2 mouse cellular contexts compared by ENCODE assay signal in the genomic region with DNA sequence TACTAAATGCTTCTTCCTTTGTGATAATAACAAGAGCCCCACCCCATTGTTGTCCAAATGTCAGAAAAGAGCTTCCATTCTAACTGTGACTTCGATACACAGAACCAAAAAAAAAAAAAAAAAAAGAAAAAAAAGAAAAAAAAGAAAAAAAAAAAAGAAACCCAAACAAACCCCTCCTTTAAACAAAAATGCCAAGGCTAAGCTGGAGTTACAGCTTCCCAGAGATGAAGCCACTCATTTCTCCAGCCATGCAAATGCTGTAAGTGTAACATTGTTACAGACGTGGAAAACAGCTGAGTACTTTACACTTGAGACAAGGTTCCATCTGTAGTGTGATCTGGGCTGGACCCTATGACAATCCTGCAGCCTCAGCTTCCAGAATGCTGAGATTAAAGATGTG.
TF ChIP-seq lines count a peak whose summit lies in the region.

No protein-coding gene starts in this region.

TF ChIP-seq in C2C12, 6 proteins besides CTCF, POLR2A, EP300 and RAD21:
- no peak for TF ChIP-seq CEBPB (IDR thresholded peaks at IDR 0.05; ENCODE audit: low read depth)
- TF ChIP-seq MYOD1 (IDR thresholded peaks at IDR 0.05; ENCODE audit: control insufficient read depth, insufficient read length, low read depth) = no peak
- TF ChIP-seq USF1 (IDR thresholded peaks at IDR 0.05; ENCODE audit: low read depth) = no peak
- TF ChIP-seq MYOG (IDR thresholded peaks at IDR 0.05; ENCODE audit: control insufficient read depth, extremely low read depth, insufficient read length) = no peak
- TF ChIP-seq MAX (IDR thresholded peaks at IDR 0.05) = no peak
- no peak for TF ChIP-seq FOSL1 (IDR thresholded peaks at IDR 0.05; ENCODE audit: insufficient read depth, low read length, poor library complexity, severe bottlenecking)
TF ChIP-seq in C2C12: peak in this region for 0.

TF ChIP-seq in CH12.LX, 34 proteins besides CTCF, POLR2A, EP300 and RAD21:
- TF ChIP-seq MEF2A (IDR thresholded peaks at IDR 0.05; ENCODE audit: borderline replicate concordance, low read depth, low read length) = no peak
- no peak for TF ChIP-seq JUND (conservative IDR thresholded peaks at IDR 0.05; ENCODE audit: low read depth, low read length)
- no peak for TF ChIP-seq POLR2AphosphoS2 (IDR thresholded peaks at IDR 0.05; ENCODE audit: low read depth, low read length)
- TF ChIP-seq HCFC1 (IDR thresholded peaks at IDR 0.05; ENCODE audit: low read depth, low read length) = no peak
- no peak for TF ChIP-seq MYC (IDR thresholded peaks at IDR 0.05; ENCODE audit: low read depth, low read length)
- no peak for TF ChIP-seq MXI1 (IDR thresholded peaks at IDR 0.05; ENCODE audit: low read depth, low read length)
- no peak for TF ChIP-seq BHLHE40 (IDR thresholded peaks at IDR 0.05; ENCODE audit: low read depth, low read length)
